Mouse (Mus musculus) heart, embryonic 16.5 days (tissue): ENCODE data around the gene Arf3. TPM values are rescaled to one million over a fixed set of nuclear protein-coding genes. Genes with fewer than 3 reads are reported as not detected.
"Not testable (repeated sequence)": the region's sequence is repeated elsewhere in the genome, so short reads cannot be mapped to it uniquely, and the experiment has no call there.

ENCODE experiments used
- ATAC-seq: fragments of 200-750 bp; cut with Nextera tagmentation; replicated peaks from 2 replicates; pipeline ENCODE4 v1.8.0; 2017; ENCODE audit warnings: moderate number of reproducible peaks; ENCODE audit not compliant: insufficient read depth, low FRiP score; ENCODE audit errors: extremely low read depth
- H3K27ac ChIP-seq: fragments of 300-500 bp; sonication (generic); 2 replicates; pipeline ENCODE4 v1.5.1; 2014; ENCODE audit warnings: mild to moderate bottlenecking, low read length, control low read depth, moderate library complexity
- H3K27me3 ChIP-seq: fragments of 300-500 bp; sonication (generic); 2 replicates; pipeline ENCODE4 v1.6.1; 2014; ENCODE audit warnings: low read length, mixed read lengths; ENCODE audit not compliant: control insufficient read depth, insufficient read depth
- H3K36me3 ChIP-seq: fragments of 300-500 bp; sonication (generic); 2 replicates; pipeline ENCODE4 v1.6.1; 2014; ENCODE audit not compliant: control insufficient read depth, insufficient read depth
- H3K4me1 ChIP-seq: fragments of 300-500 bp; sonication (generic); 2 replicates; pipeline ENCODE4 v1.6.1; 2014; ENCODE audit warnings: low read length, mixed read lengths; ENCODE audit not compliant: control insufficient read depth, insufficient read depth
- H3K4me2 ChIP-seq: fragments of 300-500 bp; sonication (generic); 2 replicates; pipeline ENCODE4 v1.6.1; 2014; ENCODE audit warnings: low read depth, mild to moderate bottlenecking, control low read depth, low read length
- H3K4me3 ChIP-seq: fragments of 300-500 bp; sonication (generic); 2 replicates; pipeline ENCODE4 v1.5.1; 2014; ENCODE audit warnings: mild to moderate bottlenecking, control low read depth, low read length
- H3K9ac ChIP-seq: fragments of 300-500 bp; sonication (generic); 2 replicates; pipeline ENCODE4 v1.6.1; 2014; ENCODE audit warnings: low read length, control low read depth
- H3K9me3 ChIP-seq: fragments of 300-500 bp; sonication (generic); replicated peaks from 2 replicates; pipeline ENCODE4 v1.6.1; 2016; ENCODE audit warnings: low read length; ENCODE audit not compliant: control insufficient read depth
- WGBS: fragments of 180-500 bp; shearing (Covaris S2); extraction: QIAGEN DNeasy Blood & Tissue Kit; methylation state at CpG from one replicate; pipeline ENCODE4 v1.1.7; 2014; 5-methylcytosine and 5-hydroxymethylcytosine counted together
- polyA plus RNA-seq: library from polyadenylated mRNA; unstranded; fragments of >200 nt; fragmentation: Nextera tagmentation; extraction: Ambion mirVana; gene quantifications from 2 replicates; pipeline ENCODE4 v1.2.1, GENCODE M21; 2015

The Arf3 gene
- polyA plus RNA-seq, 1 experiment from 2014 or later, result 35.8 TPM

DNA sequence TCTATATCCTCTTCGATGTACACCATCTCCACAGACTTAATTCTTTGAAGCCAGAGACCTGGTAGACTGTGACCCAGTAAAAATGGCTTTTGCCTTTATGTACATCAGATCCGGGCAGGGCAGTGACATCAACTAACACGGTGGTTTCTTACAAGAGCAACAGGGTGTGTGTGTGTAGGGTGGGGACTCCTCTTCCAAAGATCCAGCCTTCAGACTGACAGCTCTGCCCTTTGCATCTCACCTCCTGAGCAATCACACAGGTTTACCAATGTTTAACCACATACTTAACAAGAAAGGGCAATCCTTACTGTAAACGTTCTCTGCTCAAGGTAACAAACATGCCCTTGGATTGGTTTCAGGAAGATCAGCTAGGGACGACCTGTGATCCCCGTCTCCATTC is 15.7 kb downstream of the Arf3 start:
- H3K36me3 ChIP-seq, result 0 out of 2 replicates have a peak, but pooled peaks cover 3% of the 10 kb centered on the region
- peaks cover 15% of the 10 kb centered on the region for H3K4me1 ChIP-seq
- ATAC-seq, result no peak
- H3K4me2 ChIP-seq, result no peak overlapping the region
- no peaks in the 10 kb centered on the region for H3K27me3 ChIP-seq
- H3K4me3 ChIP-seq, result no peak overlapping the region
- no peaks in the 10 kb centered on the region for H3K9me3 ChIP-seq
- no peak overlapping the region for H3K27ac ChIP-seq
- no peak overlapping the region for H3K9ac ChIP-seq
- WGBS, result 76% methylated on average over 6 of the region's 6 CpGs

DNA sequence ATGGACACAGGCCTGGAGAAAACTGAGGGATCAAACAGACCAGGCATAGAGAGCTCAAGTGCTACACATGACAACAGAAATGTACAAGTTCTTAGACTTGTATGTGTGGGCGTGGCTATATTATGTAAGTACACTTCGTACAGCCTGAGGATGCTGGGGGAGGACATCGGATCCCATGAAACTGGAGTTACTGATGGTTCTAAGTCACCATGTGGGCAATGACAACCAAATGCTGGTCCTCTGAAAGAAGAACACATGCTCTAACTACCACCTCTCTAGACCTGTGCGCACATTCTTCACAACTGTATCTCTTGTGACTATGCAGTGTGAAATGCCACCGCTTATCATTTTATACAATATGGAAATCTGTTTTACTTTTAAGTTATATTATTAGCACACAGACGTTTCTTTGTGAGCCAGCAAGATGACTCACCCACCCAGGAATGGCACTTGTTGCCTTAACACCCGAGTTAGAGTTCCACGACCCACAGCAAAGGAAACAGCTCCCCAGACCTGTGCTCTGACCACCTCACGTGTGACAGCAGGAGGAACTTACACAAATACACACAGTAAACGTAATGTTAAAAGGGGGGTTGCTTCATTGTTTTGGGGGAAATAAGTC is 16.6 kb downstream of the Arf3 start:
- H3K27ac ChIP-seq, result no peak overlapping the region
- 0 out of 2 replicates have a peak, but pooled peaks cover 4% of the 10 kb centered on the region for H3K36me3 ChIP-seq

DNA sequence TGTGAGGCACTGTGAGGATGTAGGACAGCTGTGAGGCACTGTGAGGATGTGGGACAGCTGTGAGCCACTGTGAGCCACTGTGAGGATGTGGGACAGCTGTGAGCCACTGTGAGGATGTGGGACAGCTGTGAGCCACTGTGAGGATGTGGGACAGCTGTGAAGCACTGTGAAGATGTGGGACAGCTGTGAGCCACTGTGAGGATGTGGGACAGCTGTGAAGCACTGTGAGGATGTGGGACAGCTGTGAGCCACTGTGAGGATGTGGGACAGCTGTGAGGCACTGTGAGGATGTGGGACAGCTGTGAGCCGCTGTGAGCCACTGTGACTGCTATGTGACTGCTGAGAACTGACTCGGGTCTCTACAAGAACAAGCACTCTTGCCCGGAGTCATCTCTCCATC is 19.2 kb downstream of the Arf3 start:
- not testable (repeated sequence) for H3K9me3 ChIP-seq, H3K27me3 ChIP-seq, H3K4me2 ChIP-seq, H3K9ac ChIP-seq, H3K4me3 ChIP-seq, ATAC-seq, H3K27ac ChIP-seq
- peaks cover 15% of the 10 kb centered on the region for H3K4me1 ChIP-seq
- WGBS, result 82% methylated on average over 3 of the region's 3 CpGs
- peaks cover 21% of the 10 kb centered on the region for H3K36me3 ChIP-seq

More for the DNA sequence above, 16.6 kb downstream of the Arf3 start:
- Histone ChIP-seq H3K4me1 (peaks cover 15% of the 10 kb centered on the region), H3K27me3 (no peaks in the 10 kb centered on the region), H3K9me3 (no peaks in the 10 kb centered on the region), H3K4me3 (no peak overlapping the region), H3K4me2 (no peak overlapping the region), H3K9ac (no peak overlapping the region)
- ATAC-seq, result no peak
- WGBS, result 55% methylated on average over 10 of the region's 10 CpGs

DNA sequence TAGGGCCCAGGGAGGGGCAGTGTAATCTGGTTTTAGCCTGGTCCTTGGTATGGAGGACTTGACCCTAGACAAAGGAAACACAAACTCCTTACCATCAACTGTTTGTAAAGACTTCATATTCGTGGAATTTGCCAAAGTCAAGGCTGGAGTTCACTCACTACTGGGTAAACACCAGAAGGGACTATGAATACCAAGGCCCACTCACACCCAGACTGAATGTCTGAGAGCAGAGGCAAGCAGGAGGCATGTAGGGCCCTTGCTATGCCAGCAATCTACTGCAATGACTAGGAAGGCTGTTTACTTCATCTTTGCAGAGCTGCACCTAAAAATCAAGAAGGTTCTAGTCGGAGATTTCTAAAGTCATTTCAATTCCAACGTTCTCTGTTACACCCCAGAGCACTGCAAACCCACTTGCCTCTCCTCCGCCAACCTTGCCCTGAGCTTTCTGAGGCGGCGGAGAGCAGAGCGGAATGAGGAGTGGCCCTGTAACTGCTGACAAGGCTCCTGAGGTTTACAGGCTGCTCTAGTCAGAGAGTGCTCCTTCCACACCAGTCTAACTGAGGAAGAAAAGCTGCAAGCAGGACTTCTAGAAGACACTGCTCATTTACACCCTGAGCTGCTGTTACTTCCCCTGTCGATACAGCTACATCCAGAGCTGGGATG is 20.1 kb downstream of the Arf3 start:
- H3K36me3 ChIP-seq, result peaks cover 25% of the 10 kb centered on the region
- H3K27ac ChIP-seq, result no peak overlapping the region

DNA sequence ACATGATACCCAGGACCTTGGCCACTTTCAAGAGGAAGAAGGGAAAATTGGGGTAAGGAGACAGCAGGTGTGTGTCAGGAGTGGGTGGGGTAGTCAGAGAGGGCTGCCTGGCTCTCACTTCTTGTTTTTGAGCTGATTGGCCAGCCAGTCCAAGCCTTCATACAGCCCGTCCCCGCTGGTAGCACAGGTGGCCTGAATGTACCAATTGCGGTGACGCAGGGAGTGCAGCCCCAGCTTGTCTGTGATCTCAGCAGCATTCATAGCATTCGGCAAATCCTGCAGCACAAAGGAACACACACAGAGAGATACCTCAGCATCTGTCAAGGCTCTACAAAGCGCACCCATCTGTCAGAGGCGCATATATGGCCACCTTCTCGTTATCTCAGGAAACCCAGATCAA is 22.8 kb downstream of the Arf3 start:
- peaks cover 38% of the 10 kb centered on the region for H3K36me3 ChIP-seq
- peaks cover 3% of the 10 kb centered on the region for H3K4me1 ChIP-seq
- no peak overlapping the region for H3K27ac ChIP-seq
- H3K27me3 ChIP-seq, result no peaks in the 10 kb centered on the region
- no peaks in the 10 kb centered on the region; the same call in 1 of the 2 replicates for H3K9me3 ChIP-seq
- no peak overlapping the region for H3K4me3 ChIP-seq
- H3K4me2 ChIP-seq, result no peak overlapping the region
- 88% methylated on average over 8 of the region's 8 CpGs for WGBS
- no peak for ATAC-seq
- H3K9ac ChIP-seq, result no peak overlapping the region

More for the DNA sequence above, 20.1 kb downstream of the Arf3 start:
- H3K4me2 ChIP-seq, result no peak overlapping the region
- H3K27me3 ChIP-seq, result no peaks in the 10 kb centered on the region
- peaks cover 15% of the 10 kb centered on the region for H3K4me1 ChIP-seq
- ATAC-seq, result no peak
- H3K4me3 ChIP-seq, result no peak overlapping the region
- WGBS, result 81% methylated on average over 8 of the region's 8 CpGs
- H3K9me3 ChIP-seq, result no peaks in the 10 kb centered on the region
- H3K9ac ChIP-seq, result no peak overlapping the region; the same call in 1 of the 2 replicates

DNA sequence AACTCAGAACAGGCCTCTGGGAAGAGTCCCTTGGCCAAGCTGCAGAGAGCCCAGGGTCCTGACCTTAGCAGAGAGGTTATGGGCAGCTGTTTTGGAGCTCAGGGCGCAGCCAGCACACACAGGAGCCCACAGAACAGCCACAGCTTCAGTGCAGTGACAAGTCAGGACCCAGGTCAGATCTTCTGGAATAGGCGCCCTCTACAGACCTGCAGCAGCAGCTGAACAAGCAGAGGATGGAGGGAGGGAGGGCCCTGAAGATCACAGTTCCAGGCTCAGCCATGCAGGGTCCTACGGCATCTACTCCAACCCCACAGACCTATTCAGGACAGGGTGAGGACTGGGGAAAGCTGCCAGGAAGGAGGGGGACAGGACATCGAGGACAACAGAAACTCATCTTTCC is 24.2 kb downstream of the Arf3 start:
- Histone ChIP-seq H3K9me3 (no peaks in the 10 kb centered on the region; the same call in 1 of the 2 replicates), H3K27ac (no peak overlapping the region), H3K4me1 (no peaks in the 10 kb centered on the region; the same call in none of the 2 replicates), H3K27me3 (no peaks in the 10 kb centered on the region), H3K4me2 (no peak overlapping the region), H3K4me3 (no peak overlapping the region), H3K9ac (no peak overlapping the region), H3K36me3 (peaks cover 38% of the 10 kb centered on the region)
- ATAC-seq, result no peak
- 67% methylated on average over 4 of the region's 4 CpGs for WGBS

DNA sequence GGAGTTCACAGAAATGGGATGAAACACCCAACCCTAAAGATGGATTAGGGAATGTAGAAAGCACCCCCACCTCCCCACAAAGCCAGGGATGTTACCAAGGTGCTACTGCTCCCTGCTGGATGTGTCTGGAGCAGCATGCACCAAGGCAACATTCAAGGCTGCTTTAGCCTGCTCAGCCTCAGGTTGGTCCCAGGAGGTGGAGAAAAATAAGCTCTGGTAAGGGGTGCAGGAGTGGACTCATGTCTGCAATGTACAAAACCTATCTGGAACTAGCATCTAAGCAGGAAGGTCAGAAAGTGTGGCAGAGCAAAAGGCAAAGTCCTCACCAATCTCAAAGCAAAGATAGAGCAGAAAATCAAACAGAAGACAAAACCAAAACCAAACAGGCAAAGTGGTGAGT is 25.1 kb downstream of the Arf3 start:
- H3K9ac ChIP-seq, result no peak overlapping the region
- H3K27me3 ChIP-seq, result no peaks in the 10 kb centered on the region
- no peak for ATAC-seq
- no peak overlapping the region for H3K4me2 ChIP-seq
- peaks cover 5% of the 10 kb centered on the region for H3K4me1 ChIP-seq
- H3K36me3 ChIP-seq, result peaks cover 38% of the 10 kb centered on the region
- no peak overlapping the region for H3K27ac ChIP-seq
- no peak overlapping the region for H3K4me3 ChIP-seq
- H3K9me3 ChIP-seq, result no peaks in the 10 kb centered on the region; the same call in 1 of the 2 replicates

DNA sequence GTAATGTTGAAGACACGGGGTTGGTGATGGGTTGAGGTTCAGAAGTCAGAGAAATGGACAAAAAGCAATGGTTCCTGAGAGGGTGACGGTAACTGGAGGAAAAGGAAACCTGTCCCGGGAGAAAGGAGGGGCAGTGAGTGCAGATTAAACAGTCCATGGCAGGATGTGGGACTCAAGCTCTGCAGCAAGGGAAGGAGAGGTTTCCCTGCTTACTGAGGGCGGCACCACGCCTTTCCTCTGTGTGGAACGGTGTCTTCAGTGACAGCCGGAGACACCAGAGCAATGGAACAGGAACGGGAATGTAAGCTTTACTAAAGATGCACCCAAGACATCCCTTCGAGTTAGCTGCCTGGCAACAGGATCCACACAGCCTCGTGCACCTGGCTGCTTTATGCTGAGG is 26.5 kb downstream of the Arf3 start:
- H3K9ac ChIP-seq, result no peak overlapping the region
- 85% methylated on average over 10 of the region's 10 CpGs for WGBS
- H3K27me3 ChIP-seq, result no peaks in the 10 kb centered on the region
- no peak for ATAC-seq
- H3K36me3 ChIP-seq, result peaks cover 34% of the 10 kb centered on the region
- H3K27ac ChIP-seq, result no peak overlapping the region
- no peak overlapping the region for H3K4me3 ChIP-seq
- no peak overlapping the region for H3K4me2 ChIP-seq
- H3K9me3 ChIP-seq, result no peaks in the 10 kb centered on the region; the same call in 1 of the 2 replicates
- H3K4me1 ChIP-seq, result peaks cover 5% of the 10 kb centered on the region

DNA sequence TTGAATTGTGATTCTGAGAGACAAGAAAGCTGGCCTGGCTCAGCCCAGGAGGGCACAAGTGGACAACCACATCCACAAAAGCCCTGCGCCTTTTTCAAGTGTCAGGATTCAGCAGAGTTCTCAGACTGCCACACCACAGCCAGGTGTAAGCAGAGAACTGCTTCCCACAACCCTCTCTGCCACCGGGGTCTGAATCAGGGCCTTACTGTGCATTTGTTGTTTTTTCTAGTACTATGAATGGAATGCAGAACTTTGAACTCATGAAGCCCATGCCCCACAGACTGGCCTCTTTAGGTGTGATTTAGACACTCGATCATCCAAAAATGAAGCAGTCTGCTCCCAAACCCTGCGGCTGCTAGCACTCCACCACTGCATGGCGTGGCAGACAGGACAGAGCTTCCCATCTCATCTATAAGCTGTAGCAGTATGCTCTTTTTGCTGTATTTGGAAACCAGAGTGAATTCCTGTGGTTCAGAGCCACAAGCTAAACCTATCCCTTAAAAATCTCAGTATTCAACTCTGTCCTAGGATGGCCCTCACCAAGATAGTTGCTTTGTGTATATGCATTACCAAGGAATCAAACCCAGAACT is 28.9 kb downstream of the Arf3 start:
- 73% methylated on average over 5 of the region's 5 CpGs for WGBS
- H3K4me1 ChIP-seq, result peaks cover 5% of the 10 kb centered on the region
- no peak overlapping the region for H3K4me2 ChIP-seq
- no peak overlapping the region for H3K27ac ChIP-seq
- no peaks in the 10 kb centered on the region for H3K27me3 ChIP-seq
- H3K36me3 ChIP-seq, result peaks cover 19% of the 10 kb centered on the region
- no peaks in the 10 kb centered on the region; the same call in 1 of the 2 replicates for H3K9me3 ChIP-seq
- H3K4me3 ChIP-seq, result no peak overlapping the region
- no peak overlapping the region for H3K9ac ChIP-seq
- ATAC-seq, result 0 out of 2 replicates have a peak, but pooled peaks have one; percentile 12
